Mouse (Mus musculus): ENCODE data around the gene Megf8. TPM values are rescaled to one million over a fixed set of nuclear protein-coding genes. Genes with fewer than 3 reads are reported as not detected.
A peak's percentile ranks its signal among the peaks of the same experiment; 100 is the strongest.
"Not testable (repeated sequence)": the region's sequence is repeated elsewhere in the genome, so short reads cannot be mapped to it uniquely, and the experiment has no call there.

The Megf8 gene
- polyA plus RNA-seq, 1 experiment from 2014 or later, result 5.6 TPM

GRCm38 (mm10) chr7:25322058-25322484, 5.1 kb downstream of the Megf8 start:
- Histone ChIP-seq H3K9me3 (ENCODE audit: low read length) (no peaks in the 10 kb centered on the region), H3K27me3 (replicated peaks; ENCODE audit: insufficient read depth, low read length) (no peaks in the 10 kb centered on the region), H3K36me3 (ENCODE audit: insufficient read depth, low read length) (no peaks in the 10 kb centered on the region), H3K27ac (ENCODE audit: low read length) (no peak overlapping the region), H3K4me2 (replicated peaks; ENCODE audit: low read depth, low read length) (no peak overlapping the region), H3K9ac (replicated peaks; ENCODE audit: low read depth) (no peak overlapping the region; the same call in 1 of the 2 replicates), H3K4me1 (ENCODE audit: insufficient read depth, low read depth, low read length) (peaks cover 4% of the 10 kb centered on the region), H3K4me3 (ENCODE audit: low read depth, low read length) (no peak overlapping the region)
- WGBS, result 15% methylated on average over 6 of the region's 6 CpGs
- no peak for TF ChIP-seq CTCF (IDR thresholded peaks at IDR 0.05)
- DNase-seq (ENCODE audit: low spot score) (peak; percentile 49), ATAC-seq (peak; percentile 29; the same call in 1 of the 2 replicates)

GRCm38 (mm10) chr7:25323219-25323618, 6.3 kb downstream of the Megf8 start:
- no peak for ATAC-seq
- Histone ChIP-seq H3K9me3 (ENCODE audit: low read length) (no peaks in the 10 kb centered on the region), H3K27me3 (replicated peaks; ENCODE audit: insufficient read depth, low read length) (no peaks in the 10 kb centered on the region), H3K4me1 (ENCODE audit: insufficient read depth, low read depth, low read length) (no peaks in the 10 kb centered on the region), H3K4me3 (ENCODE audit: low read depth, low read length) (no peak overlapping the region), H3K4me2 (replicated peaks; ENCODE audit: low read depth, low read length) (no peak overlapping the region), H3K36me3 (ENCODE audit: insufficient read depth, low read length) (no peaks in the 10 kb centered on the region), H3K27ac (ENCODE audit: low read length) (no peak overlapping the region), H3K9ac (replicated peaks; ENCODE audit: low read depth) (no peak overlapping the region)
- WGBS, result 68% methylated on average over 2 of the region's 2 CpGs
- no peak for DNase-seq (ENCODE audit: low spot score)
- TF ChIP-seq CTCF (IDR thresholded peaks at IDR 0.05), result no peak
- no peak for TF ChIP-seq EP300 (IDR thresholded peaks at IDR 0.05)

GRCm38 (mm10) chr7:25325431-25325830, 8.5 kb downstream of the Megf8 start:
- ATAC-seq; H3K4me3 ChIP-seq (ENCODE audit: low read depth, low read length); H3K27ac ChIP-seq (ENCODE audit: low read length); H3K27me3 ChIP-seq (replicated peaks; ENCODE audit: insufficient read depth, low read length); H3K4me1 ChIP-seq (ENCODE audit: insufficient read depth, low read depth, low read length); H3K36me3 ChIP-seq (ENCODE audit: insufficient read depth, low read length); H3K9ac ChIP-seq (replicated peaks; ENCODE audit: low read depth); DNase-seq (ENCODE audit: low spot score); H3K9me3 ChIP-seq (ENCODE audit: low read length); H3K4me2 ChIP-seq (replicated peaks; ENCODE audit: low read depth, low read length): not testable (repeated sequence)
- WGBS, result 93% methylated on average over 6 of the region's 6 CpGs

- ATAC-seq, result peak; percentile 55
- Histone ChIP-seq H3K27ac (ENCODE audit: low read length) (no peak overlapping the region), H3K9me3 (ENCODE audit: low read length) (no peaks in the 10 kb centered on the region), H3K4me2 (replicated peaks; ENCODE audit: low read depth, low read length) (no peak overlapping the region), H3K27me3 (replicated peaks; ENCODE audit: insufficient read depth, low read length) (no peaks in the 10 kb centered on the region), H3K4me3 (ENCODE audit: low read depth, low read length) (no peak overlapping the region), H3K4me1 (ENCODE audit: insufficient read depth, low read depth, low read length) (no peaks in the 10 kb centered on the region), H3K36me3 (ENCODE audit: insufficient read depth, low read length) (no peaks in the 10 kb centered on the region), H3K9ac (replicated peaks; ENCODE audit: low read depth) (no peak overlapping the region)
- 44% methylated on average over 8 of the region's 8 CpGs for WGBS
- no peak for TF ChIP-seq CTCF (IDR thresholded peaks at IDR 0.05)
- TF ChIP-seq EP300 (IDR thresholded peaks at IDR 0.05), result no peak
- no peak for DNase-seq (ENCODE audit: low spot score)
Observed at GRCm38 (mm10) chr7:25326233-25326632, 9.3 kb downstream of the Megf8 start.

- ATAC-seq (peak; percentile 82), DNase-seq (ENCODE audit: low spot score) (peak; percentile 88)
- no peak overlapping the region for H3K27ac ChIP-seq (ENCODE audit: low read length)
- no peak overlapping the region for H3K4me3 ChIP-seq (ENCODE audit: low read depth, low read length)
- H3K36me3 ChIP-seq (ENCODE audit: insufficient read depth, low read length), result no peaks in the 10 kb centered on the region
- WGBS, result 41% methylated on average over 16 of the region's 16 CpGs
- H3K27me3 ChIP-seq (replicated peaks; ENCODE audit: insufficient read depth, low read length), result no peaks in the 10 kb centered on the region
- no peak overlapping the region for H3K9ac ChIP-seq (replicated peaks; ENCODE audit: low read depth)
- H3K9me3 ChIP-seq (ENCODE audit: low read length), result no peaks in the 10 kb centered on the region
- TF ChIP-seq CTCF (IDR thresholded peaks at IDR 0.05), result peak; percentile 96
- no peak for TF ChIP-seq EP300 (IDR thresholded peaks at IDR 0.05)
- H3K4me1 ChIP-seq (ENCODE audit: insufficient read depth, low read depth, low read length), result no peaks in the 10 kb centered on the region
- H3K4me2 ChIP-seq (replicated peaks; ENCODE audit: low read depth, low read length), result no peak overlapping the region
Observed at GRCm38 (mm10) chr7:25333596-25334307, 16.8 kb downstream of the Megf8 start.

- DNase-seq (ENCODE audit: low spot score), result no peak
- H3K36me3 ChIP-seq (ENCODE audit: insufficient read depth, low read length), result no peaks in the 10 kb centered on the region
- 82% methylated on average over 12 of the region's 12 CpGs for WGBS
Observed at GRCm38 (mm10) chr7:25334472-25334871, 17.5 kb downstream of the Megf8 start.

More at GRCm38 (mm10) chr7:25334472-25334871, 17.5 kb downstream of the Megf8 start:
- no peaks in the 10 kb centered on the region for H3K27me3 ChIP-seq (replicated peaks; ENCODE audit: insufficient read depth, low read length)
- no peak for ATAC-seq
- H3K4me1 ChIP-seq (ENCODE audit: insufficient read depth, low read depth, low read length), result no peaks in the 10 kb centered on the region
- H3K9ac ChIP-seq (replicated peaks; ENCODE audit: low read depth), result no peak overlapping the region
- H3K4me2 ChIP-seq (replicated peaks; ENCODE audit: low read depth, low read length), result no peak overlapping the region
- TF ChIP-seq EP300 (IDR thresholded peaks at IDR 0.05) (no peak), CTCF (IDR thresholded peaks at IDR 0.05) (no peak)
- H3K27ac ChIP-seq (ENCODE audit: low read length), result no peak overlapping the region
- H3K4me3 ChIP-seq (ENCODE audit: low read depth, low read length), result no peak overlapping the region
- no peaks in the 10 kb centered on the region for H3K9me3 ChIP-seq (ENCODE audit: low read length)

Measured in lung, postnatal 0 days (tissue).